Mouse (Mus musculus) megakaryocyte progenitor cell, adult 5-6 weeks (primary cell): ENCODE data around the gene Vmn1r107. TPM values are rescaled to one million over a fixed set of nuclear protein-coding genes. Genes with fewer than 3 reads are reported as not detected.
"Not testable (repeated sequence)": the region's sequence is repeated elsewhere in the genome, so short reads cannot be mapped to it uniquely, and the experiment has no call there.

Source experiments
- ATAC-seq: replicated peaks from 2 replicates; pipeline ENCODE4 v1.8.0; 2016; ENCODE audit warnings: mild to moderate bottlenecking, moderate TSS enrichment, inconsistent platforms; ENCODE audit not compliant: poor library complexity
- total RNA-seq, 2 experiments: library from RNA; stranded (forward) in 1 of 2; stranded (reverse) in 1 of 2; fragments of 157-497, 149-512 nt in 1 of 2; fragments of 200-1000 nt in 1 of 2; gene quantifications; 2 replicates each; pipeline versions ENCODE4 v1.2.3 to v1.2.4; 2015 to 2017

Gene Vmn1r107
- total RNA-seq (2015): not detected in 2 replicates
- total RNA-seq (2017): not detected in 2 replicates

GRCm38 (mm10) chr7:20668618-20669017, at the start of gene Vmn1r107:
Vmn1r107 (plus strand) TSS chr7:20668918.
- ATAC-seq: not testable (repeated sequence)

GRCm38 (mm10) chr7:20703116-20703515, 34.4 kb downstream of the Vmn1r107 start, which contains the start of gene Vmn1r111:
Vmn1r111 (minus strand) TSS chr7:20703216.
- ATAC-seq: not testable (repeated sequence)

Other genes with a start within 250 kb of the Vmn1r107 start
- not detected in 2 replicates for gene Vmn1r101, start 226.3 kb upstream of the Vmn1r107 start, total RNA-seq (2015)
- not detected in 2 replicates for gene Vmn1r101, start 226.3 kb upstream of the Vmn1r107 start, total RNA-seq (2017)
- not detected in 2 replicates for gene Gm10670, start 194.0 kb upstream of the Vmn1r107 start, total RNA-seq (2015)
- not detected in 2 replicates for gene Gm10670, start 194.0 kb upstream of the Vmn1r107 start, total RNA-seq (2017)
- gene Vmn1r103, start 158.4 kb upstream of the Vmn1r107 start, total RNA-seq (2015): not detected in 2 replicates
- not detected in 2 replicates for gene Vmn1r103, start 158.4 kb upstream of the Vmn1r107 start, total RNA-seq (2017)
- not detected in 2 replicates for gene Vmn1r104, start 135.1 kb upstream of the Vmn1r107 start, total RNA-seq (2015)
- gene Vmn1r104, start 135.1 kb upstream of the Vmn1r107 start, total RNA-seq (2017): not detected in 2 replicates
- not detected in 2 replicates for gene Gm5726, start 123.2 kb upstream of the Vmn1r107 start, total RNA-seq (2015)
- not detected in 2 replicates for gene Gm5726, start 123.2 kb upstream of the Vmn1r107 start, total RNA-seq (2017)
- not detected in 2 replicates for gene Gm4141, start 92.7 kb upstream of the Vmn1r107 start, total RNA-seq (2015)
- gene Gm4141, start 92.7 kb upstream of the Vmn1r107 start, total RNA-seq (2017): not detected in 2 replicates
- gene Gm4513, start 69.9 kb upstream of the Vmn1r107 start, total RNA-seq (2015): not detected in 2 replicates
- gene Gm4513, start 69.9 kb upstream of the Vmn1r107 start, total RNA-seq (2017): not detected in 2 replicates
- gene Vmn1r111, start 34.3 kb downstream of the Vmn1r107 start, total RNA-seq (2015): not detected in 2 replicates
- not detected in 2 replicates for gene Vmn1r111, start 34.3 kb downstream of the Vmn1r107 start, total RNA-seq (2017)
- not detected in 2 replicates for gene Gm10668, start 61.7 kb downstream of the Vmn1r107 start, total RNA-seq (2015)
- not detected in 2 replicates for gene Gm10668, start 61.7 kb downstream of the Vmn1r107 start, total RNA-seq (2017)
- gene Vmn1r112, start 102.3 kb downstream of the Vmn1r107 start, total RNA-seq (2015): not detected in 2 replicates
- gene Vmn1r112, start 102.3 kb downstream of the Vmn1r107 start, total RNA-seq (2017): not detected in 2 replicates
- not detected in 2 replicates for gene Vmn1r113, start 118.4 kb downstream of the Vmn1r107 start, total RNA-seq (2015)
- not detected in 2 replicates for gene Vmn1r113, start 118.4 kb downstream of the Vmn1r107 start, total RNA-seq (2017)
- not detected in 2 replicates for gene Vmn1r114, start 143.3 kb downstream of the Vmn1r107 start, total RNA-seq (2015)
- not detected in 2 replicates for gene Vmn1r114, start 143.3 kb downstream of the Vmn1r107 start, total RNA-seq (2017)
- not detected in 2 replicates for gene Vmn1r115, start 176.1 kb downstream of the Vmn1r107 start, total RNA-seq (2015)
- gene Vmn1r115, start 176.1 kb downstream of the Vmn1r107 start, total RNA-seq (2017): not detected in 2 replicates
- gene Vmn1r116, start 203.3 kb downstream of the Vmn1r107 start, total RNA-seq (2015): not detected in 2 replicates
- gene Vmn1r116, start 203.3 kb downstream of the Vmn1r107 start, total RNA-seq (2017): not detected in 2 replicates
- gene Vmn1r117, start 215.2 kb downstream of the Vmn1r107 start, total RNA-seq (2015): not detected in 2 replicates
- not detected in 2 replicates for gene Vmn1r117, start 215.2 kb downstream of the Vmn1r107 start, total RNA-seq (2017)
- gene Vmn1r118, start 243.4 kb downstream of the Vmn1r107 start, total RNA-seq (2015): not detected in 2 replicates
- not detected in 2 replicates for gene Vmn1r118, start 243.4 kb downstream of the Vmn1r107 start, total RNA-seq (2017)